Mouse (Mus musculus): ENCODE measurements at regions not wholly inside any gene's neighbourhood (a gene's known extent, or its start where the extent isn't known, plus 50 kb on each side); places are given as distances from the start of the nearest gene placed in this dataset.

DNA sequence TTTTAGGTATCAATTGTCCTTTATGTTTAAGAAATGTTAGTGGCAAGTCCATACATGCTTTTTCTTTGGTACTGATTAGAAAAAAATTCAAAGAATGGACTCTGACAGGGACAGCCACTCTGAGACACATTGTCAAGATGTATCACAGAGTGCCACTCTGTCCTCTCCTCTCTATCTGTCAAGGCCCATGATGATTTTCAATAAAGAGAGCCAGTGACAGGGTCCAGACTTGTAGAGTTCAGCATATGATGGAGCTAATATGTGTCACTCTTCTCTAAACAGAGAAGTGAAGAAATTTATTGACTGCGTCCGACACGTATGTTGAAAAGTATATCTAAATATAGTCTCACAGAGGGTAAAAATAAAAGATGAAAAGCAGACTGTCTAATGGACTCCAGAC, 672.2 kb upstream of the 4930452B06Rik start:
- DNase-seq (ENCODE audit: low spot score in 2 of 2), result no peak

DNA sequence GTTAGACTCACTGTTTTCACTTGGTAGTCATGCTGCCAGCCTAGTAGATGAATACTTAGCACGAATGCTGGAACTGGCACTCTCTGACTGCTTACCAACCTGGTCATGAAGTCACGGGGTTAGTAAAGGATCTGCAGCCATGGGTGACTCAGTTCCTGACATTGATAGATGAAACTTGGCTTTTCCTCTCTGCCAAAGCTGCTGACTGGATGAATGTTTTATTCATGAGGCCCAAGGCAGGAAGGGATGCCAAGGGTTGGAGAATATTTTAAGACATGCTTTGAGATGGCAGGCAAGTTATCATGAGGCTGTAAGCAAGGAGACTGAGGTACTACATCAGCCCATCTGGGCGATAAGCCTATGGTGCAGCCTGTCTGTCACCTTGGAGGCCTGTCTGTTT, 671.1 kb upstream of the 4930452B06Rik start:
- DNase-seq (ENCODE audit: low spot score in 2 of 2), result no peak

- no peak for DNase-seq (ENCODE audit: low spot score in 2 of 2)
Observed at GRCm38 (mm10) chr14:9331593-9331992, 665.6 kb upstream of the 4930452B06Rik start.

DNA sequence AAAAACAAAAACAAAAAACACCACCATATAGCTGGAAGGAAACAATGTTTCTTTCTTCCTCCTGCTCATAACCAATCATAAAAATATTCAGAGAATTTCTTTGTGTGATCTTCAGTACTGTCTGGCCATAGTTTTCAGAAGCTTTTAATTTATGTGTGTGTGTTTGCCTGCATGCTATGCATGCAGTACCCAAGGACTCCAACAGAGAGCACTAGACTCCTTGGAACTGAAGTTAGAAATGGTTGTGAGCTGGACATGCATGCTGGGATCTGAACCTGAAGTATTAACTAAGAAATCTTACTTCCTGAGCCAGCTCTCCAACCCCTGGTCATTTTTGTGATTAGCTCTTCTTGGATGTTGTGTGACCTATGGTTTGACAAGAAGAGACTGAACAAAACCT, 664.7 kb upstream of the 4930452B06Rik start:
- no peak for DNase-seq (ENCODE audit: low spot score in 2 of 2)

GRCm38 (mm10) chr14:9329839-9330485, 663.9 kb upstream of the 4930452B06Rik start:
- DNase-seq (ENCODE audit: low spot score in 2 of 2), result no peak

- DNase-seq (ENCODE audit: low spot score in 2 of 2), result no peak
Observed at GRCm38 (mm10) chr14:9327344-9327743, 661.3 kb upstream of the 4930452B06Rik start.

GRCm38 (mm10) chr14:9319842-9320241, 653.8 kb upstream of the 4930452B06Rik start:
- no peak for DNase-seq (ENCODE audit: low spot score in 2 of 2)

DNA sequence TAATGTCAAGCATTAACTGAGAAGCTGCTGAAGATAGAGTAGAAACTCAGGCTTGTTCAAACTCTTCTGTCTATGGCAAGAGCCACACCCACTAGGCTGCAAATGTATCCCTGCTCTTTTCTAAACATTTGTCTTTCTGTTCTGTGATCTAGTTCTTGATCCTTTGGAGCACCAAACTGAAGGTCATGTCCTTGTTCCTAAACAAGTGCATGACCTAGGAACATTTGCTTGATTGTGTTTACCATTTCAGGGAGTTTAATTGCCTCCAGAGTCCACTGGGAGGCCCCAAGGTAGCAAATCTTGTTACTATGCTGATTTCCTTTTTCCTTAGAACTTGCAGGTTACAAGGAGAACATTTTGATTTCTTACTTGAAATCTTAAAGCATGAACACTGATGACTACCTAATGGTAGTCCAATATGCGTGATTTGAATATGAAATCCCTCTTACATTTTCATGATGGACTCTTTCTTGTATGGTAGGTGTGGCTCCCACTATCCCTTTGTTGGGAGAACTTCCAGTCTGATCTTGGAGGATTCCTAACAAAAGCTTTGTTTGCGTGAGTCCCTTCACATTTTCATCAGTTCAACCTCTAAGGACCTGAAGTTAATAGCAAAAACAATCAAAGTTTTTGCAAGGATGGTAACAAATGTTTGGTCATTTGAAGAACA, 652.9 kb upstream of the 4930452B06Rik start:
- DNase-seq (ENCODE audit: low spot score in 2 of 2), result no peak

DNA sequence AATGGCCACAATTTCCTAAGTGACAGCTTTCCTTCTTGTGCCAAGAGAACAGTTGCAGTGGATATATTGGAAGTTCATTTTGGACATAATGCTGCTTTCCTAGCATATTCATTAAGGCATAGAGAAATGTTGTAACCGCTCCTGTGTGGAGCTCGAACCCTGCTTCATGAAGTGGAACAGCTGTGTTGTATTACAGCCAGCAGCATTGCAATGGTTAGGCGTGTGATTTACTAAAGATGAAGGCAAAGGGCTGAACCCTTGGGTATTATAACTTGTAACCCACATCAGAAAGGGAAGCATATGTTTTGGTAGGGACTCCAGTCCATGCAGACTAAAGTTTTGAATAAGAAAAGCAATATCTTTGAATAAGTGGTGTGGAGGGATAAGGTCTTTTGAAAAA, 649.2 kb upstream of the 4930452B06Rik start:
- no peak for DNase-seq (ENCODE audit: low spot score in 2 of 2)

- no peak for DNase-seq (ENCODE audit: low spot score in 2 of 2)
Observed at GRCm38 (mm10) chr14:9296145-9296544, 630.1 kb upstream of the 4930452B06Rik start.

- no peak for DNase-seq (ENCODE audit: low spot score in 2 of 2)
Observed at GRCm38 (mm10) chr14:9294555-9294954, 628.5 kb upstream of the 4930452B06Rik start.

GRCm38 (mm10) chr14:9288103-9288502, 622.1 kb upstream of the 4930452B06Rik start:
- DNase-seq (ENCODE audit: low spot score in 2 of 2), result no peak

DNA sequence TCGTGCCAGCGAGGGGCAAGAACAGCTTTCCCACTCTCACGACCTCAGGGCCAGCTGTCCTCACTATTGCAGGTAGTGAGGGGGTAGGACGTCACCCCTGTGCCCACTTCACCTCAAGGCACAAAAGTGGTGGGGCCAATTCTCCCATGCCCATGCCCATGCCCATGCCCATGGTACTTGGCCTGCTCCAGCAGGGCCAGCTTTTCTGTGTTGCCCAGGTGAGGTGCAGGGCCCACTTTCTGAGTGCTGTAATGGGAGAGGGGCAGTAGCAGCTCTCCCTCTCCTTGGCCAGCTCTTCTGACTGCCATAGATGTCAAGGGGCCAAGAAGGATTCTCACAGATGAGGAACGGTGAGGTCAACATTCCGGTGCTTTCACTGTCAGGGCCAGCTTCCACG, 619.6 kb upstream of the 4930452B06Rik start:
- no peak for DNase-seq (ENCODE audit: low spot score in 2 of 2)

DNA sequence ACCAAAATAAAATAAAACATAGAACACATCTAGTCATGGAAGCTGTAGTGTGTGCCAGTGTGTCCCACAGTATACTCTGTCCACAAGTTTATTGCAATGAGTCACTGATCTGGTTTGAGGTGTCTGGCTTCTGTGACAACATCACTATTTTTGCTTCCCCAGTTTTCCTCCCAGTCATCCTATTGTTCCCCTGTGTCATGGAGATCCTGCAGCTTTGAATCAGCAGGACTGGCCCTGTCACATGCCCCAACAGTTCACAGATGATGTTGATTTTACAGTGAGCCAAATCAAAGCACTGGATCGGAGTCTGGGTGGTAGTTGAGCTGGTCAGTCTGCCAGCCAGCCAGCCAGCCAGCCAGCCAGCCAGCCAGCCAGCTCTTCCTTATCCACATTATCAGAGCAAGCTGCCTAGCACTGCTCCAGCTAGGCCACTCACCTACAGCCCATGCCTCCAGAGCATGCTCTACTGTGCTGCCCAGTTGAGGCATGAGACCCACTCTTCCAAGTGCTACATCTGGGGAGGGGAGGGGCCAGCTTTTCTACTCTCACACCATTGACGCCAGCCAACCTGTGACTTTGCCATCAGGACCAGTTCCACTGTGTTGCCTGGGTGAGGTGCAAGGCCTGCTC, 619.1 kb upstream of the 4930452B06Rik start:
- DNase-seq (ENCODE audit: low spot score in 2 of 2), result peak; percentile 5 to 9

- no peak for DNase-seq (ENCODE audit: low spot score in 2 of 2)
Observed at GRCm38 (mm10) chr14:9267282-9268091, 601.4 kb upstream of the 4930452B06Rik start.

GRCm38 (mm10) chr14:9252017-9252416, 586.0 kb upstream of the 4930452B06Rik start:
- DNase-seq (ENCODE audit: low spot score in 2 of 2), result no peak

DNA sequence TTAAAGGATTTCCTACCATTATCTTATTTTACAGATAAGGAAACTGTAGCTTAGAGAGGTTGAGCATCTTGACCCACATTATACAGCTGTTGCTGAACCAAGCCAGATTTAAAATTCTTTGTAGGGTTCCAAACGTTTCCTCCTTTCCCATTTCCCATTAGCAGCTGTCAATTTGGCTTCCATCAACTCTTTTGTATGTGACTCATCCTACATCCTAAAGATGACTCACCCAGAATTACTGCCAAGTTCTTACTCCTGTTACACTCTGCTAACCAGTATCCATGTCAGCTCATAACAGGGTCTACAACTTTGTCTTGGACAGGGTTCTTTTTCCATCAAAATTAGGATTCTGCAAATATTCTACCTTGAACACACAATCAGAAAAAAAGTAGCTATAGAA, 579.2 kb upstream of the 4930452B06Rik start:
- no peak for DNase-seq (ENCODE audit: low spot score in 2 of 2)

DNA sequence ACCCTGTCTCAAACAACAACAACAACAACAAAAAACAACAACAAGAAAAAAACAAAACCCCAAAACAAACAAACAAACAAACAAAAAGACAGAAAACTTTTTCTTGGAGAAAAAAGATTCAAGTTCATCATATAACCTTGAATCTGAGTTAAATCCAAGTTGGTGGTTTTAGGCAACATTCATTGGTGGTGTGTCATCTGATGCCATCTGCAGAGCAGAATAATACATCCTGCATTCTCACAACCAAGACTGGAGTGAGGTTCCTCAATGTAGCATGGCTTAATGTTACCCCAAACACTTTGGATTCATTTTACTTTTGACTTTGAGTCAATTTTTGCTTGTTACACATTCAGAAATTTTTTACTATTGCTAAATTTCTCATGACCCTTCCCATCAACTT, 577.3 kb upstream of the 4930452B06Rik start:
- DNase-seq (ENCODE audit: low spot score in 2 of 2), result no peak

DNA sequence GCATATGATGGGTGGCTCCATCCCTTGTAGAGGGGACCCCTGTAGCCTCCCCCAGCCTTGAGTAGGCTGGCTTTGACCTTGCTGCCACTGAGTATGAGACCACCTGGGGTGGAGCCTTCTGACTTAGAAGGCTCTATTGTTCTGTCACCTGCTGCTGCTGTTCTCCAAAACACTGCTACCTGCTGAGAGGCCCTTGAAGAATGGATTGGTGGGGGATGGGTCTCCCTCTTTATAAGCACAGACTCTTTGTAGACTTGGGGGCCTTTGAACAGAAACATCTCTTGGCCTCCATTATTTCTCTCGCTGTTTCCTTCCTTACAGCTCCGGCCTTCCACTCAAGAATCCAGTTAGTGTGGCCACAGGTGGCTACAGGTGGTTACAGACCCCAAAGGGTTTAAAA, 576.1 kb upstream of the 4930452B06Rik start:
- no peak for DNase-seq (ENCODE audit: low spot score in 2 of 2)

DNA sequence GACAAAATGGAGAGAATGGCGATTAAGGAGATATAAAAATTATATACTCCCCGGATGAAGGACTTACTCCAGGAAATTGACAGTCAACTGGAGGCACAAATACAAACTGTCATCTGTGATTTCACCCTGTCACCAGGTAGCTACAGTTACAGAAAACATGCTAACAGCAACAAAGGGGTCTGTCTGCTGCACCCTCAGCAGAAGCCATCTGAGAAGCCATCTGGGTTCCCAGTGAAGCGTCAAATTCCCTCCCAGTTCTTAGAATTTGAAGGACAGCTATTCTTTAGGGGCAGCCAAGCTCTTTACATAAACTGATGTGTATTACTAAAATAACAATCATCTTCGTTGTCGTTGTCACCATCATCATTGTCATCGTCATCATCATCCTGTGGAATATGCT, 561.6 kb upstream of the 4930452B06Rik start:
- DNase-seq (ENCODE audit: low spot score in 2 of 2), result no peak

- no peak for DNase-seq (ENCODE audit: low spot score in 2 of 2)
Observed at GRCm38 (mm10) chr14:9200246-9200645, 534.2 kb upstream of the 4930452B06Rik start.

DNA sequence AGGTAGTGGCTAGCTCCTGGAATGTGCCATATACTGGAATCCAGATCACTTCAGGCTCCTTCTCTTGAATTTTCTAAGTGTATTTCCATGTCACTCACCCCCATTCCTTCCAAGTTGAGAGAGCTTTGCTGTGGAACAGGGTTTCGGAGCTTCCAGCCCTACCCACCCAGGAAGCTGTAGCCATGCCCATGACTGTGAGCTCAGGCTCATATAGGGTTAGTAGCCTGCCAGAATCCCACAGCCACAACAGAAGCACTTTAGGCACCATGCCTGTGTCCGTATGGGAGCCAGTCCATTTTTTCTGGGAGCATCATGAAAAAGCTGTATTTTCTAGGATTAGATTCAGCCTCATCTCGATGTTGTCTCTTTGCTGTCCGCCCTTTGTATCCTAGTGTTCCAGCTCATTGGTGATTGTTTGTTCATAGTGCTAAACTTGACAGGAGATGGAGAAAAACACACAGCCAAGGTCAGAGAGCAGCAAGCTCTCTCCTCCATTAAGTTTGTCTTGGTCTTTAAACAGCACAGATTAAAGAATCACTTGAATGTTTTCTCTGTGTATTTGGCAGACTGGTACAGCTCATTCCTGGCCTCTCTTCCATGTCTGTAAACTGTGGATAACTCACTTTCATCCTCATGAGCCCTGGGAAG, 526.2 kb upstream of the 4930452B06Rik start:
- DNase-seq (ENCODE audit: low spot score in 2 of 2), result no peak

Data from urinary bladder, postnatal 36 days (tissue).